Comparison of ENCODE assay signal across 9 mouse cellular contexts in the genomic region with DNA sequence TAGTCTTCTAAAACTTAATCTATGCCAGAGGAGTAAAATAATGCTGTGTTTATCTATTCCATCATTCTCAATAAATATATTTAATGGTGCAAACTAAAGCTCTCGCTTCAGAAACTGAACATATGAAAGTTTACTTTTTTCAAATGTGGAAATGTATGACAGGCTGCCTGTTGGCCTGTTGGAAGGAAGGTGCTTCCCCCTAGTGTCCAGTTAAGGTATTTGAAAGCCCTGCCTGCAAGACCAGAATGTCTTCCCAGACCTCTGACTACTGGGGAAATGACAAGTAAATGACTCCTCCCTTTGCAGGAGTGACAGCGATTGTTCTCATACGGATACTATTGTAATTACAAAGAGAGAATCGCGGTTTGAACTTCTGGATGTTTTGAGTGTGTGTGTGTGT. TPM values are rescaled to one million over a fixed set of nuclear protein-coding genes. Genes with fewer than 3 reads are reported as not detected.
DNase-seq lines count a peak whose midpoint lies in the region; ATAC-seq and TF ChIP-seq lines count a peak whose summit lies in the region.
"Had no signal": no experiment of that assay in that cellular context is flagged by ENCODE, and none has a peak within 500 bp of the region (broad histone marks: within the 10 kb centered on the region; RNA-seq: fewer than 3 reads in every experiment).

No protein-coding gene starts in this region.

- intact Hi-C loops in gastrocnemius, adult 2 months (cut with DNase I), result loop anchor here (5.0 to 10.0 kb wide), 4 partner anchors 113 to 451 kb away; a partner anchor contains a TSS

- peak; percentile 87 for DNase-seq in heart, adult 11 months
- no peak for DNase-seq in G1E (ENCODE audit: low spot score)
- DNase-seq in cerebellum, adult 9-11 months, result peak; percentile 38
- DNase-seq in gastrocnemius, adult 2 months, result peak; percentile 45
- DNase-seq in kidney, postnatal 25 days, result peak; percentile 56 to 82
- peak; percentile 88 for DNase-seq in lung, postnatal 0 days (ENCODE audit: low spot score)
- DNase-seq in right cerebral cortex, adult 18-20 months, result peak; percentile 72

- TF ChIP-seq CTCF in G1E (IDR thresholded peaks at IDR 0.05; ENCODE audit: low read depth, low read length), result peak; percentile 74
- TF ChIP-seq CTCF in gastrocnemius, adult 2 months (IDR thresholded peaks at IDR 0.05), result peak; percentile 92
- peak; percentile 94 for TF ChIP-seq CTCF in lung, postnatal 0 days (IDR thresholded peaks at IDR 0.05)

- 16% methylated on average over 5 of the region's 5 CpGs for WGBS in heart, embryonic 11.5 days (ENCODE audit: insufficient replicate concordance)
- 5% methylated on average over 5 of the region's 5 CpGs for WGBS in lung, postnatal 0 days

- no peak overlapping the region for H3K4me3 ChIP-seq in heart, embryonic 11.5 days (ENCODE audit: low read depth, low read length)
- no peak overlapping the region for H3K4me3 ChIP-seq in G1E (ENCODE audit: low read depth, low read length)
- H3K4me3 ChIP-seq in gastrocnemius, adult 2 months, result no peak overlapping the region
- no peak overlapping the region for H3K4me3 ChIP-seq in lung, postnatal 0 days (ENCODE audit: low read depth, low read length)
- H3K4me3 ChIP-seq: limb, embryonic 13.5 days had no signal

- H3K27ac ChIP-seq in heart, embryonic 11.5 days (ENCODE audit: low read depth, low read length), result no peak overlapping the region
- no peak overlapping the region for H3K27ac ChIP-seq in gastrocnemius, adult 2 months
- H3K27ac ChIP-seq in lung, postnatal 0 days (ENCODE audit: low read length), result no peak overlapping the region
- H3K27ac ChIP-seq: limb, embryonic 13.5 days had no signal

- H3K9ac ChIP-seq in heart, embryonic 11.5 days (ENCODE audit: low read depth, low read length), result no peak overlapping the region
- H3K9ac ChIP-seq in lung, postnatal 0 days (replicated peaks; ENCODE audit: low read depth), result no peak overlapping the region
- H3K9ac ChIP-seq: limb, embryonic 13.5 days had no signal

- H3K27me3 ChIP-seq in heart, embryonic 11.5 days (ENCODE audit: control insufficient read depth, insufficient read depth, low read length), result no peaks in the 10 kb centered on the region
- H3K27me3 ChIP-seq in G1E (ENCODE audit: insufficient read depth, low read length), result no peaks in the 10 kb centered on the region; the same call in 1 of the 2 replicates
- H3K27me3 ChIP-seq in lung, postnatal 0 days (replicated peaks; ENCODE audit: insufficient read depth, low read length), result no peaks in the 10 kb centered on the region
- H3K27me3 ChIP-seq: limb, embryonic 13.5 days had no signal

- no peak overlapping the region for H3K4me2 ChIP-seq in heart, embryonic 11.5 days
- no peak overlapping the region for H3K4me2 ChIP-seq in lung, postnatal 0 days (replicated peaks; ENCODE audit: low read depth, low read length)
- H3K4me2 ChIP-seq: limb, embryonic 13.5 days had no signal

- TF ChIP-seq EP300 in lung, postnatal 0 days (IDR thresholded peaks at IDR 0.05), result no peak

- no peak for ATAC-seq in heart, embryonic 11.5 days (replicated peaks; ENCODE audit: insufficient number of reproducible peaks, low FRiP score, low TSS enrichment)
- peak; percentile 68; the same call in 1 of the 2 replicates for ATAC-seq in G1E (ENCODE audit: extremely low read depth, insufficient number of reproducible peaks, low FRiP score, poor library complexity, severe bottlenecking)
- peak; percentile 59 for ATAC-seq in lung, postnatal 0 days

- H3K4me1 ChIP-seq in heart, embryonic 11.5 days (ENCODE audit: control insufficient read depth, insufficient read depth, low read length), result no peaks in the 10 kb centered on the region
- no peaks in the 10 kb centered on the region for H3K4me1 ChIP-seq in G1E (ENCODE audit: insufficient read depth, low read depth, low read length)
- H3K4me1 ChIP-seq in lung, postnatal 0 days (ENCODE audit: insufficient read depth, low read depth, low read length), result no peaks in the 10 kb centered on the region
- H3K4me1 ChIP-seq: limb, embryonic 13.5 days had no signal

- H3K36me3 ChIP-seq in heart, embryonic 11.5 days (ENCODE audit: control insufficient read depth, insufficient read depth, low read length), result no peaks in the 10 kb centered on the region
- no peaks in the 10 kb centered on the region for H3K36me3 ChIP-seq in G1E (replicated peaks)
- H3K36me3 ChIP-seq in lung, postnatal 0 days (ENCODE audit: insufficient read depth, low read length), result no peaks in the 10 kb centered on the region
- H3K36me3 ChIP-seq: limb, embryonic 13.5 days had no signal

- H3K9me3 ChIP-seq in heart, embryonic 11.5 days (replicated peaks; ENCODE audit: control insufficient read depth, low read length), result no peaks in the 10 kb centered on the region
- no peaks in the 10 kb centered on the region for H3K9me3 ChIP-seq in G1E (replicated peaks)
- H3K9me3 ChIP-seq in lung, postnatal 0 days (ENCODE audit: low read length), result no peaks in the 10 kb centered on the region
- H3K9me3 ChIP-seq: limb, embryonic 13.5 days had no signal

RNA-seq across cellular contexts. Expression of a gene that starts 6.2 kb away (rescaled TPM):
- polyA plus RNA-seq in heart, embryonic 11.5 days (2014; fragmentation: Nextera tagmentation; extraction: Ambion mirVana), result 13.7 and 15.7 TPM in 2 replicates
- total RNA-seq in G1E (2014; fragmentation: Nextera tagmentation) (44.9 and 55.6 TPM in 2 replicates), G1E (2017) (54.6 and 56.5 TPM in 2 replicates)
- 2.3 and 3.4 TPM in 2 replicates for polyA plus RNA-seq in G1E (2012)
- total RNA-seq in gastrocnemius, adult 2 months (2021), result 1 to 10 TPM; 7.5 to 8.3 TPM
- 21.7 and 22.3 TPM in 2 replicates for polyA plus RNA-seq in lung, postnatal 0 days (2015; fragmentation: Nextera tagmentation; extraction: Ambion mirVana)
